Mouse (Mus musculus) gastrocnemius, postnatal 25 days (tissue): ENCODE measurements around the gene Sez6. TPM values are rescaled to one million over a fixed set of nuclear protein-coding genes. Genes with fewer than 3 reads are reported as not detected.

Source experiments
- DNase-seq: peaks from one replicate; pipeline ENCODE4 v3.0.0; 2022
- total RNA-seq, 2 experiments: library from RNA; stranded (reverse); gene quantifications; 1 replicate in 1 of 2; 2 replicates in 1 of 2; pipeline ENCODE4 v1.2.3; 2021

Gene Sez6
- total RNA-seq, 2 experiments from 2014 or later, result 0.16 TPM; not detected in 1

DNA sequence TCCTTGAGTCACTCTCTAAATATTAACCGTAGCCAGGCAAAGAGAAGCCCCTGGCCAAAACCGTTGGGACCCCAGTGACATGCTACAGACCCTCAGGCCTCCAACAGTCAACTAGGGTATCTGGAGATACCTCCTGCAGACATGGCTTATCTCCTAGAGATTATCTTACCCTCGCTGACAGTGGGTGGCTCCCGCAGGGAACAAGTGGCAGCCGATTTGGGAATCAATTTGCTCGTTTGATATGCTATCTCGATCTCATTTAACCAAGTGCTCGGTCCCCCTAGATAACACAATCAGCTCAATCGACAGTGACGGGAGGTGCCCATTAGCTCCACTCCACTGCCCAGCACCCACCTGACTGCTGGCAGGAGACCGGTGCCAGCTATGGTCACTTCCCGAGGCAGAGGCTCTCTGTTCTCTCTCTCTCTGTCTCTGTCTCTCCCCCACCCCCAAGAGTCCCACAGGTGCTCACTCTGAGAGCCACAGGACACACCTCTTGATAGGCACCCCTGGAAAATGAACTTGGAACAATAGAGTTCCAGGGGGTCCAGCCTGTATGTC is 19.6 kb downstream of the Sez6 start:
- DNase-seq, result no peak

DNA sequence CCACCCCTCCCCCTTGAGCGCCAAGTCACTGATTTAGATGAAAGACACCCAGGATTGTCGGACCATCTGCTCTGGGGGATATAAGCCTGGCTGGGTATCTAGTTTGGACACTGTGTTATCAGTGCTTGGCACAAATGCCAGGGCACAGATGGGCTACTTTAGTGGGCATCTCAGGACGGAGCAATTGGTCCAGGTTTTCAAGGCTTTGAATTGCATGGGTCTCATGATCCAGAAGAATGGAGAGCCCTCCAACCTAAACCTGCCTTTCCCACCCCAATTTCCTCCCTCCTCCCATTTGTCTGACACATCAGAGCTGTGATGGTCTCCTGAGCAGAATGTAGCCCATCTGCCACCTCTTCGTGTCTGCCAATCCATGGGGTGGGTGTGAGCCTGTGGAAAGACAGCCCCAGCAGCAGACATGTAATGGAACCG is 20.2 kb downstream of the Sez6 start:
- DNase-seq, result no peak

DNA sequence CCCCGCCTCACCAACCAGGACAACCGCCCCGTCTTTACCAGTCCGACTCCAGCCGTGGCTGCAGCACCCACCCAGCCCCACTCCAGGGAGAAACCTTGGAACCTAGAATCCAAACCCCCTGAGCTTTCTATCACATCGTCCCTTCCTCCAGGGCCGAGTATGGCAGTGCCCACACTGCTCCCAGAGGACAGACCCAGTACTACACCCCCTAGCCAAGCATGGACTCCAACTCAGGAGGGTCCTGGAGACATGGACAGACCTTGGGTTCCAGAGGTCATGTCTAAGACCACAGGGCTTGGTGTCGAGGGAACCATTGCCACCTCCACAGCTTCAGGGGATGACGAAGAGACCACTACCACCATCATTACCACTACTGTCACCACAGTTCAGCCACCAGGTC is 23.1 kb downstream of the Sez6 start:
- no peak for DNase-seq

DNA sequence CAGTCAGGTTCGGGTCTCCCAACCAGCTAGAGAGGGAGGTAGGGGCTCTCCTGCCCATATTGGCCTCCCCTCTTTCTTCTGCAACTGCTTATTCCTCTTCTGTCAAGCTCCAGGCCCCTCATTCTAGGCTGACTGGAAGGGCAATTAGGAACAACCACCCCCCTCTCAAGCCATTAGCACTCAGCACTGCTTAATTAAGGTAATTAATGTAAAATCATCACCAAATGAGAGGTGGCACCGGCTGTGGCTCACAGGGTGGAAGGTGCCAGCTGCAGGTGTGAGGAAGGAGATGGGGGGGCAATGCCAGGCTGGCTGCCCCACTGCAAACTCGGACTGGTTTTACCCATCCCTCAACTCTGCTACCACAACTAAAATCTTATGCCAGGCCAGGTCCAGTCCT is 25.8 kb downstream of the Sez6 start:
- no peak for DNase-seq

DNA sequence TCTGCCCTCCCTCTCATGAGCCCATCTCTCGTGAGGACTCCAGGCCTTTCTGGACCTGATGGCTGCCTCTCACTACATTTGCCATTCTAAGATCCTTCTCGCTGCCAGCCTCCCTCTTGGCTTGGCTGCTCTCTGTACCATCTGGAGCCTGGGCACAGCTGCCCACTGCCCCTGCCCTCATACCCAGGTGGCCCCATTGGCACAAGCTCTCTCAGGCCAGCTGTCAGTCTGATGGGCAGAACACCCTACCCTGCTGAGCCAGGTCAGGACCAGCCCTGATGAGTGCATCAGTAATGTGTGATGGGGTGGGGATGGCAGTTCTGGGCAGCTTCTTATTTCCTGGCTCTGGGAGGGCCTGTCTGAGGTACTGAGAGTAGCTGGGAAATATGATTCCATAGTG is 27.7 kb downstream of the Sez6 start:
- no peak for DNase-seq

DNA sequence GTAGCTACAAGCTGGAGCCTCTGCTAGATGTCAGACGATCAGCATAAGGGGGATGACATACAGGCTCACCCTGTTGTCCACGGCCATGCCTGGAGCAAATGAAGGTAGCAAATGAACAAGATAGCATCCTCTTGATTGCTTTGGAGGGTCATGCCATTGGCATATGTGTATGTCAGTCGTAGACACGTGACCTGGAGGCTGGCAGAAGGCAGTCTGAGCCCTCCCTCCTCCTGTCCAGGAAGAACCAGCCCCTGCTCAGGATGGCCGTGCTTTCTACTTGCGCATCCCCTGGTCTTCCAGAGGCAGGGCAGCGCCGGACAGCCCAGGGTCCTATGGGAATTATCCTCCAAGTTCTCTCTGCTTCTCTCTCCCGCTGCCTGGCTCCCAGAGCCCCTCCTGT is 28.3 kb downstream of the Sez6 start:
- no peak for DNase-seq

DNA sequence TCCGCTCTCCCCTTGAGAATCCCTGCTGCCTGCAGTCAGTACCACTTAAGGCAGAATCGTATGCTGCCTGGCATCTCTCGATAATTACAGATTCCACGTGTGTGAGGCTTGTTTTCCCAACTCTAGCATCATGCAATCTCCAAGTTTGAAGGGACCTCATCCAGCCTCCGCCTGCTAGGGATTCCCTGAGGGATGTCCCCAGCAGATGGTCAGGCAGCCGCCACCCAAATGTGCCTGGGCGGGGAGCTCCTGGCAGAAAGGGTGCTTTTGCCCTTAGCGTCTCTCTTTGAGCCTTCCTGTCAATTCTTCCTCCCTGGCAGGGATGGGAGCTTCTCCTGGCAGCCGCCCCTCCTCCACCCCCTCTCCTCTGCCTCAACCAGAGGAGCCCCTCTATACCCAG is 29.6 kb downstream of the Sez6 start:
- DNase-seq, result no peak

DNA sequence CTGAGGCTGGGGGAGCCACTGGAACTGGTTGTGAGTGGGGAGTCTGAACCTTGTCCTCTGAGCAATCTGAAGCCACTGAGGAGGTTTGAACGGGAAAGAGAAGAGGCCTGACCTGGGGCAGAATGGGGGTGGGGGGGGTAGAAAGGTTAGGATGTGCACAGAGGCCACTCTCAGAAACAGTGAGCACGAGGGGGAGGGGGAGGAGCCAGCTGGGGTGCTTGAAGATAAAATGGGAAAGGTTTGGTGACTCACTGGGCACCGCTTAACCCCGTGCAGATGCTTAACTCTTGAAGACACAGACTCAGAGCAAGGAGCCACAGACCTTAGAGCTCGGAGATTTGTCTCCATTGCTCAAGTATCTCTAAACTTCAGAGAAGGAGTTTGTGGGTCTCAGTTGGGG is 30.3 kb downstream of the Sez6 start:
- DNase-seq, result no peak

DNA sequence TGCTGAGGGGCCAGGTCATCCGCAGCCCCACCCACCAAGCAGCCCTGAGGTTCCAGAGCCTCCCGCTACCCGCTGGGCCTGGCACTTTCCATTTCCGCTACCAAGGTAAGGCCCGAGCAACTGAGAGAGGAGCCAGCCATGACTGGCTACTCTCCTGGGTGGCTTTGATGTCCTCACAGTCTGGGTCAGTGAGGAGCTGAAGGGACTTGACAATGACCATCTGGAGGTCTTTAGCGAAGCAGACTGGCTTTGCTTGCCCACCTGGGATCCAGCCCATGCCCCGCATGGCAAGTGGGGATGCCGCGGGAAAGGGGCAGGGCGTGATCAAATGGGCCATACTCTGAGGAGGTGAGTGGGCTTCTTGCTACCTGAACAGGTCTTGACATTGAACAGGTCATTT is 32.3 kb downstream of the Sez6 start:
- no peak for DNase-seq

DNA sequence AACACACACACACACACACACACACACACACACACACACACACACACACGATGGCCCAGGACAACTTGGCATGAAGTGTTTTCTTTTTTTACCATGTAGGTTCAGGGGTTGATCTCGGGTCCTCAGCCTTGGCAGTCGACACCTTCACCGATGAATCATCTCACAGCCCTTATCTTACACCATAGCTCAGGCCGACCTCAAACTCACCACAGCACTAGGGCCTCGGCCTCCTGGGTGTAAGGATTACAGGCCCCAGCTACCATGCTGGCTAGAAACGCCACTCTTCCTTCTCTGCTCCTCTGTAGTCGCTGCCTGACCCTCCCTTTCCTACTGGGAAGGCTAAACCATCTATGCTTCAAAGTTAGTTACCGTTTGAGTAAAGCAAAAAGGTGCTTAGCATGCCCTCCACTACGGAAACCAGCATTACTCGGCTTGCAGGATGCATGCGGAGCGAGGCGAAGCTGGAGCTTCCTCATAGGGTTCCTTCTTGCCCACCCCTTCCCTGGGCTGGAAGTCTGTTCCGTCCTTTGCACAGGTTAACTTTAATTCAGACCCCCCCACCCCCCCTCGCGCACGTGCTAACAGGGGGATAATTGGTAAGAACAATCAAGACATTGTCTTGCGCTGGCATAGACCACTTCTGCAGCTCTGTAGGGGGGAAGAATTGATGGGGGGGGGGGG is 34.0 kb downstream of the Sez6 start:
- DNase-seq, result no peak

DNA sequence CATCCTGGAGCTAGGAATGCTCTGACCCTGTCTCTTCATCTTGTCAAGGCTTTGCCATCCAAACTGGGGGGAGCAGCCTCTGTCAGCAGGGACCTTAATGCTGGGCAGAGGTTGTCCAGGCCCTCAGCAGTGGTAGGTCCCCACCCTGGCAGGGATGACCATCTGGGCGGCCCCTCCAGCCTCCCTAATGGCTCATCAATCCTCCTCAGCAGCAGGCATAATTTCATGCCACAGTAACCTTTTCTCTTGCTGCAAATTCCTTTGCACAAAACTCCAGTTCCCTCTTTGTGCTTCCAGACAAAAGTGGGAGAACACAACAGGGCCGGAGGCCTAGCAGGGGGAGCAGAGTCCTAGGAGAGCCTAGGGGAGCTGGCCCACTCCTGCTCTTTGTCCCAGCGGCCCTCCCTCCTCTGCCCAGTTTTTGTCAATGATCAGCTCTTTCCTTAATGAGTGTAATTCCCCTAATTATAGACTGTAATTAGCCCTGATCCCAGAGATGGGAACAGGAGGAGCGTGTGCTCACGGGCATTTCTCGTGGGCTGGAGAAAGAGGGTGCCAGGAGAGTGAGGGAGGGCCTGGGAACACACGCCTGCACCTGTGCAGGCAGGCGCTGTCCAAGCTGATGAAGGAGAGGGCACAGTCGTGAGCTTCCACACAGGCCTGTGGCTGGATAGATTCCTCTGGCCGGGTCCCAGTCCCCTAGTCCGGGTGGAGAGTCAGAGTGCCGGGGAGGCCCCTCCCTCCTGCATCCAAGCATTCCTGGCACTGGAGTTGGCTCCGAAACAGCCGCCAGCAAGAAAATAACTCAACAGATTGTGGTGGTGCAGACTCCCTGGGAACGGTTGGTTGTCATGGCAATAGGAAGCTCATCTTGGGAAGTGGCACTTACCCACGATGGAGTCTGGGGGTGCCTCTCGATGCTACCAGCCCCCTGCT is 34.8 kb downstream of the Sez6 start:
- DNase-seq, result no peak

DNA sequence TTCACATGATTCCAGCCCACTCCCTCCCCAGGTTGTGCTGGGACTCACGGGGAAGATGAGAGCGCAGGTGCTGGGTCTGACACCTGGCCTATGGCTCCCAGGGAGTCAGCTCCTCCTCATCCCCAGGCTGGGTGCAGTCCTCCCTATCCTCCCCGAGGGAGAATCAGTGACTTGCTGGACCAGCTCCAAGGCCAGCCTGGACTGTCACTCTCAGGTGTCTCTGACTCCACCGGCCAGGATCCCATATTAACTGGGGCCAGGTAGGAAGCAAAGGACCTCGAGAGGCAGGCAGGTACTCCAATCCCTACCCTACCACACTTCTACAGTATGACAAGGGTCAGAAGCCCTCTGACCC is 35.4 kb downstream of the Sez6 start:
- DNase-seq, result no peak

DNA sequence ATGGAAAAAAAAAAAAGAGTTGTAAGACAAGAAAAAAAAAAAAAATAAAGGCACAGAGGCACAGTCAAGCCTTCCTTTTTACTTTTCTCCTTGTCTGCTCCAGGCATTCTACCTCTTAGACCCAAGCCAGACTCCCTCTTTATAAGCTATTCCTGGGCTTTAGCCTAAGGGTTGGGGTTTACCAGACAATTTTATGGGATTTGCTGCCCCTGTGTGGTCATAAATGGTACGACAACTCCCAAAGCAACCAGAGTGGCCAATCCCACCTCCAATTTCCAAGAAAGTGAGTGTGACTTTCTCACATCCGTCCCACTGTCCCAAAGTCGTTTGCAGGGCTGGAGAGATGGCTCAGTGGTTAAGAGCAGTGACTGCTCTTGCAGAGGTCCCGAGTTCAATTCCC is 36.5 kb downstream of the Sez6 start:
- no peak for DNase-seq

DNA sequence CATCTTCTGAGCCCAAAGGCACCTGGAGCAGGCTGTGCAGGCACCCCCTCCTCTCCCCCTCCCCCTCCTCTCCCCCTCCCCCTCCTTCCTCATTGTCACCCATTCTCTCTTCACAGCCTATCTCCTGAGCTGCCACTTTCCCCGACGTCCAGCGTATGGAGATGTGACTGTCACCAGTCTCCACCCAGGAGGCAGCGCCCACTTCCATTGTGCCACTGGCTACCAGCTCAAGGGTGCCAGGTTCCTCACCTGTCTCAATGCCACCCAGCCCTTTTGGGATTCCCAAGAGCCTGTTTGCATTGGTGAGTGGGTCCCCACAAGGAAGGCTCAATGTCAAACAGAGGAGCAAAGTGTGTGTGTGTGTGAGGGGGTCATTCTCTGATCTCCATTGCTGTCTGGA is 38.2 kb downstream of the Sez6 start:
- no peak for DNase-seq

DNA sequence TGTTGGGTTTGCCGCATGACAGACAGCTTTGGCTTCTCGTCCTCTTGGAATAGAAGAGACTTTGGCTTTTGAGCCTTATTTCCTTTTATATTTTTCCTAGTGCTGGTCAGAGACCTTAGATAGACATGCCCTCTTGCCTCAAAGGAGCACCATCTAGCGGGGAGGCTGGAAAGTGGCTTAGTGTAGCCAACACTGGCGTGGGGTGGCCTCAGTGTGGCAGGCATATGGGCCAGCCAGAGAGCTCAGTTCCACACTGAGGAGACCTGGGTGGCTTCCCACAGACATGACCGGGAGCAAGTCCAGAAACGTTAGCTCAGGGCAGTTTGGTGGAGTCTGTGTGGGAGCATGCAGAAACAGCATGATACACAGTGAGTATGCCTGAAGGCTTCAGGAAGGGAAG is 40.1 kb downstream of the Sez6 start:
- no peak for DNase-seq

DNA sequence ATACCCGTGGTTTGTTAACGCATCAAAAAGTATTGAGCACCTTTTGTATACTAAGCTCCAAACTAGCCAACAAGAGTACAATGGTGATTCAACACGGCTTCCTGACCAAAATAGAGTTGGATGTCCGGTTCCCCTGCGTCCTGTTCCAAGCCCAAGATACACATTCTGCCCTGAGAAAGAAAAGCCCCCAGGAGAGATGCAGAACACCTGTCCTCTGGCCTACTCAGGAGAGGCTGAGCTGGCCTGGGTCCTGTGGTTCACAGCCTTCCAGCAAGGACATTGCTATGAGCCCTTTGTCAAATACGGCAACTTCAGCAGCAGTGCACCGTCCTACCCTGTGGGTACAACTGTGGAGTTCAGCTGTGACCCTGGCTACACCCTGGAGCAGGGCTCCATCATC is 42.9 kb downstream of the Sez6 start:
- no peak for DNase-seq

DNA sequence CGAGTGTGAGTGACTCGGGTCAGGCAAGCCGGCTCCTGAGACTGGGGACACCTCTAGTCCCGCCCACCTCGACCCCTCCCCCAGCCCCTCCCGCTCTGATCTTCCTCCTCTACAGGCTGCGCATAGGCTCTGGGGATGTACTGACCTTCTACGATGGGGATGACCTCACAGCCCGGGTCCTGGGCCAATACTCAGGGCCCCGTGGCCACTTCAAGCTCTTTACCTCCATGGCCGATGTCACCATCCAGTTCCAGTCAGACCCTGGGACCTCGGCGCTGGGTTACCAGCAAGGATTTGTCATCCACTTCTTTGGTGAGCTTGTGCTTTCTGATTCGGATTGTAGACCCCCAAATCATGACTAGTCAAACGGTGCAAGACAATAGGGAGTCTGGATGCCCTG is 43.7 kb downstream of the Sez6 start:
- no peak for DNase-seq

DNA sequence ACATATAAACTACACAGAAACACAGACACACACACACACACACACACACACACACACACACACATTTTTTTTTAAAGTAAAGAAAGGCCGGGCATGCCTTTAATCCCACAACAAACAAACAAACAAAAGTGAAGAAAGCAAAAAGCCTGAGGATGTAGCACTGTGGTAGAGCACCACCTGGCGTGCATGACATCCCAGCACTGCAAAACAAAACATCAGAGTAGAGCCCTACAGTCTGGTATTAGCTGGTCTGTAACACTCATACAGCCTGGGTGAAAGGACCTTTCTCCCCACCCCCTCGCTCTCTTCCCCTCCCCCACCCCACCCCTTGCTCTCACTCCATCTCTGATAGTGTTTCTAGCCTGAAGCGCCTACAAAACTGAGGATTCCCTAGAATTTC is 45.3 kb downstream of the Sez6 start:
- no peak for DNase-seq

DNA sequence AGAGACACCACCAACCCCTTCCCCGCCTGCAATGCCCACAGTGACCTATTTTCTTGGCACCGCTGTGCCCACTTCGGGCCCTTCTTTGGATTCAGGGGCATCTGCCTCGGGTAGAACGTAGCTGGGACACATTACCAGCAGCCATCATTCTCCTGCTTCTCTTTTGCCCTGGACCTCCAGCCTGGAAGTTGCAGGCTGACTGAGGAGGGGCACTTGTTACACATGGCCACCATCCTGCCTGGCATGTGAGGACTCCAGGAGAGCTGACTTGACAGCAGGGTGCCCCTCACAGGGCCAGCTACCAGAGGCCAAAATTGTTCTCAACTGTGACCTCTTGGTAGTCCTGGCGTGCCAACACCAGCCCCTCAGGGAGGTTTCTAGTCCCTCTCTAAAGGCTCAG is 47.6 kb downstream of the Sez6 start:
- no peak for DNase-seq

DNA sequence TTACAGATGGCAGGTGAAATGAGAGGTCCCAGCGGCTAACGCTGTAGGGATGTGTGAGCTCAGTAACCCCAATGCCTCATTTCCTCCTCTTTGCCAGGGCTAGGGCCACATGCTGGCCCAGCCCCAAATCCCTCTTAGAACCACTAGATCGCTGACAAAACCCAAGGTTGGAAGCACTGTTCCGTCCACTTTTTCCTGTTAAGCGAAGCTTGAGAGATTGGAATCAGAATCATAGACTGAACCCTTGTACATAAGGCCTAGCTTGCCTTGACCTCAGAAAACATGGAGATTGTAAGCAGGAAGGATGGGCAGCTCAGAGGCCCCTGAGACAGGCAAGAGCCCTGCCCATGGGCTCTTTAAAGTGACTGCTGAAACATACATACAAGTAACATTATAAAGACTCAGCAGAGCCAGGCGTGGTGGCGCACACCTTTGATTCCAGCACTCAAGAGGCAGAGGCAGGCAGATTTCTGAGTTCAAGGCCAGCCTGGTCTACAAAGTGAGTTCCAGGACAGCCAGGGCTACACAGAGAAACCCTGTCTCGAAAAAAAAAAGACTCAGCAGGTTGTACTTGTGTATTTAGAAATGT is 48.7 kb downstream of the Sez6 start:
- no peak for DNase-seq

DNA sequence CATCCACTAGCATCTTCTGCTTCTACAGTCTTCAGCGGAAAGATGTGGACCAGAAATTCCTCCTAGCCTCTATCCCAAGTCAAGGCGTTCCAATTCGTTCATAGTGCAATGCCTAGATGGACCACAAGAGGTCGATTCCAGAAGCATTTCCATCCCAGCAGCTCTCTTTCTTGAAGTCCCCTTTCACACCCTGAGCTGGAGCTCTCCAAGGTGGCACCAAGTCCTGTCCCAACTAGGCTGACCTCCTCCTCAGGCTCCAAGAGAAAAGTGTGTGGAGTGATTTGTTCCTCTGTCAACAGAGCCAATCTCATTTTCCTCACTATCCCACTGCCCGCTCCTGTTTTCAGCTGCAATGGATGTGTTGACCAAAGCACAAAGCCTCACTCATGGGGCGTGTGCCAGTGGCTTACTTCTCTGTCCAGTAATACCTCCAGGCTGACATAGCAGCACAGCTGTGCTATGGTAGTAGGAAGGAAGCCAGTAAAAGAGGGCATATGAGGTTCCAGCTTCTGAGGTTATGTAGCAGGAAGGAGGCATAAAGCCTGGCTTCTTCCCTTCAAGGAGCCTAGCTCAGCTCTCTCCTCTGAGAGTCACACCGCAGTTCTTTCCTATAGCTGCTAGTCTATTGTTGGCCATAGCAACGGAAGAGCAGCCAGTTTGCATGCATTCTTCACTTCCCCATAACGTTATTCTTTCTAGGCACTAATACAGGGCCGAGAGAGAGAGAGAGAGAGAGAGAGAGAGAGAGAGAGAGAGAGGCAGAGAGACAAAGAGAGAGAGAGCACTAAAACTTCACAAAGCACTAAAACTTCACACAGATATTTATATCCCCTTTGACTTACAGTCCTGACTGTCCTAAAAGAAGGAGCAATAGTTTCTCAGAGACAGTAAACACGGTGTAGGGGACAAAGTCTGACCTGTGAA is 49.9 kb downstream of the Sez6 start:
- DNase-seq, result no peak
